Mouse (Mus musculus) liver, adult 2 months (tissue): ENCODE measurements around the gene Mesp2.

ENCODE experiments used
- CTCF ChIP-seq: fragments of 200-500 bp; IDR thresholded peaks from 2 replicates; pipeline ENCODE4 v1.5.1; 2011; ENCODE audit warnings: low read depth, low read length, control low read depth
- POLR2A ChIP-seq: fragments of 200-500 bp; IDR thresholded peaks from 2 replicates; pipeline ENCODE4 v1.6.1; 2011; ENCODE audit warnings: low read length, control low read depth; ENCODE audit not compliant: insufficient read depth; ENCODE audit errors: extremely low read depth

DNA sequence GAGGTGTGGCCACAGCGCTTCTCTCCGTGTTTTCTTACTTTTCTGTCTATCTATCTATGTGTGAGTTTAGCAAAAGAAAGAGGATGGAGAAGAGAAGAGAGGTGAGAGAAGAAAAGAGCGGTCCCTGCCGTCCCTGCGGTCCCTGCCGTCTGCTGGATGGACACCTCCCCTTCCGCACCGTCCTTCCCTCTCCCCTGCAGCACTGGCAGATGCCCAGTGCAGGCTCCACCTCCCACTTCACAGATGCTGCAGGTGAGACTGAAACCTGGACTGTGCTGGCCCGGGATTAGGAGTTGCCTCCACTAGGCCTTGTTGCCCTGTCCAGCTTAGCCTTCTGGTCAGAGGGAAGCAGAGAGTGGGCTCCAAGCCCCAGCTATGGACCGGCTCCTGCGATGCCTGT is 9.1 kb upstream of the Mesp2 start:
- TF ChIP-seq CTCF = no peak
- TF ChIP-seq POLR2A = no peak
